Mouse (Mus musculus) liver, adult 2 months (tissue): ENCODE data around the gene Klhl11.

ENCODE experiments used
- CTCF ChIP-seq: fragments of 200-500 bp; IDR thresholded peaks from 2 replicates; pipeline ENCODE4 v1.5.1; 2011; ENCODE audit warnings: low read depth, low read length, control low read depth
- POLR2A ChIP-seq: fragments of 200-500 bp; IDR thresholded peaks from 2 replicates; pipeline ENCODE4 v1.6.1; 2011; ENCODE audit warnings: low read length, control low read depth; ENCODE audit not compliant: insufficient read depth; ENCODE audit errors: extremely low read depth

GRCm38 (mm10) chr11:100472935-100473295, 374 bp upstream of the Klhl11 start:
- TF ChIP-seq POLR2A (no peak), CTCF (peak; percentile 7; the same call in 1 of the 2 replicates)
